In the genomic region with DNA sequence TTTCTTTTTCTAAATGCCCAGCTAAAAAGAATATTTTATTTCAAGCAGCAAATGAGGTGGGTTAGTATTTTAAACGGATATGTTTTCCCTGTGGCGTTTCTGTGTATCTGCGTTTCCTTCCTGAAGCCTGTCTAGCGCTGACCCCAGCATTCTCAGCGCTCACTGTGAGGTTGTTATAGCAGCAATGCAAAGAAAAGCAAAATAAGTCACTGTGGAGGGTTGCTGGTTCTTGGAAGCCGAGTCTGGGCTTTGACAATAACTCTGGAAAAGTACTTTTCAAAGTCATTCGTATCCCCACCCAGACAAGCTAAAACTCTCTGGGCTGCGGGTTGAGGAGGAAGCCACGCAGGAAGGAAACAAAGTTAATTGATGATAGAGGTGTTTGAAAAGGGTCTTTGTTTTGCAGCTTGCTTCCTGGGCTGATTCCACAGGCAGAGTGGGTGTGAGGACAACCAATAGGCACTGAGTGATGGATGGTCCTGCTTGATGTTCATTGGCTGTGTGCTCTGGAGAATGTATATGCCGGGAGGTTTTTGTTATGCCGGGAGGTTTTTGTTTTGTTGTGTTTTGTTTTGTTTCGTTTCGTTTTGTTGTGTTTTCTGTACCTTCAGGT, we compare ENCODE assay signal across 14 mouse cellular contexts.
DNase-seq lines count a peak whose midpoint lies in the region; ATAC-seq lines count a peak whose summit lies in the region.
"Had no signal": no experiment of that assay in that cellular context is flagged by ENCODE, and none has a peak within 500 bp of the region (broad histone marks: within the 10 kb centered on the region; RNA-seq: fewer than 3 reads in every experiment).

No protein-coding gene starts in this region.

- WGBS in kidney, embryonic 16.5 days, result 53% methylated on average over 13 of the region's 13 CpGs
- 66% methylated on average over 13 of the region's 13 CpGs for WGBS in kidney, embryonic 14.5 days

- H3K9ac ChIP-seq in kidney, embryonic 16.5 days (replicated peaks; ENCODE audit: low read length), result no peak overlapping the region
- no peak overlapping the region for H3K9ac ChIP-seq in kidney, embryonic 14.5 days (ENCODE audit: low read depth, low read length)
- H3K9ac ChIP-seq: forebrain, postnatal 0 days; limb, embryonic 12.5 days had no signal

- H3K36me3 ChIP-seq in kidney, embryonic 16.5 days (ENCODE audit: insufficient read depth, low read length), result no peaks in the 10 kb centered on the region
- no peaks in the 10 kb centered on the region for H3K36me3 ChIP-seq in kidney, embryonic 14.5 days (ENCODE audit: control insufficient read depth, insufficient read depth, low read length)
- H3K36me3 ChIP-seq: limb, embryonic 12.5 days had no signal

- H3K4me3 ChIP-seq in kidney, embryonic 16.5 days (ENCODE audit: low read length), result no peak overlapping the region
- H3K4me3 ChIP-seq in kidney, embryonic 14.5 days (ENCODE audit: low read length), result no peak overlapping the region
- H3K4me3 ChIP-seq: limb, embryonic 12.5 days had no signal

- H3K4me1 ChIP-seq in kidney, embryonic 16.5 days (ENCODE audit: insufficient read depth, low read length), result peaks cover 2% of the 10 kb centered on the region; the same call in 1 of the 2 replicates
- no peaks in the 10 kb centered on the region for H3K4me1 ChIP-seq in kidney, embryonic 14.5 days (ENCODE audit: control insufficient read depth, insufficient read depth, low read length)
- H3K4me1 ChIP-seq: limb, embryonic 12.5 days had no signal

- 0 out of 2 replicates have a peak overlapping the region, but pooled peaks have one; percentile 21 for H3K27ac ChIP-seq in kidney, embryonic 16.5 days (ENCODE audit: low read length)
- H3K27ac ChIP-seq in kidney, embryonic 14.5 days (ENCODE audit: low read depth, low read length), result no peak overlapping the region
- H3K27ac ChIP-seq: limb, embryonic 12.5 days had no signal

- H3K4me2 ChIP-seq in kidney, embryonic 16.5 days (replicated peaks; ENCODE audit: low read depth, low read length), result peak overlapping the region; percentile 10; the same call in 1 of the 2 replicates
- no peak overlapping the region for H3K4me2 ChIP-seq in kidney, embryonic 14.5 days (replicated peaks; ENCODE audit: low read depth, low read length)
- H3K4me2 ChIP-seq: limb, embryonic 12.5 days had no signal

- H3K9me3 ChIP-seq in kidney, embryonic 16.5 days (ENCODE audit: low read length), result no peaks in the 10 kb centered on the region
- H3K9me3 ChIP-seq in kidney, embryonic 14.5 days (ENCODE audit: control insufficient read depth, low read length), result no peaks in the 10 kb centered on the region
- H3K9me3 ChIP-seq: limb, embryonic 12.5 days had no signal

- no peaks in the 10 kb centered on the region for H3K27me3 ChIP-seq in kidney, embryonic 16.5 days (ENCODE audit: insufficient read depth, low read length)
- H3K27me3 ChIP-seq in kidney, embryonic 14.5 days (ENCODE audit: control insufficient read depth, insufficient read depth, low read length), result no peaks in the 10 kb centered on the region
- H3K27me3 ChIP-seq: limb, embryonic 12.5 days had no signal

- no peak for DNase-seq in kidney, postnatal 14 days
- peak; percentile 11 for DNase-seq in thymus, postnatal 25 days
- DNase-seq in thymus, adult 18-20 months, result no peak
- DNase-seq in induced T-regulatory cell, adult 2 months (ENCODE audit: low read depth), result peak; percentile 5
- DNase-seq in left cerebral cortex, adult 9 months (ENCODE audit: low spot score in 2 of 2), result no peak
- DNase-seq: adrenal gland, adult 2 months; cerebellum, postnatal 10 days; forebrain, postnatal 0 days; layer of hippocampus, adult 9-11 months; lung, adult 18-20 months had no signal

- ATAC-seq in kidney, embryonic 16.5 days (ENCODE audit: low FRiP score, low TSS enrichment), result no peak
- ATAC-seq in kidney, embryonic 14.5 days (ENCODE audit: low FRiP score, low TSS enrichment), result no peak
- ATAC-seq: forebrain, postnatal 0 days; intestine, postnatal 0 days had no signal

Comparison
In these comparisons a context has a peak if more than half of its experiments do, and no peak if none do; other contexts are left out.
1. DNase-seq: peak in thymus, postnatal 25 days (single experiment) and induced T-regulatory cell, adult 2 months (single experiment); none in kidney, postnatal 14 days (single experiment), thymus, adult 18-20 months (0 of 2) and left cerebral cortex, adult 9 months (0 of 2).